Mouse (Mus musculus) myocyte (in vitro differentiated cells): ENCODE results near the gene Olfr574.

Source experiments
- MYOG ChIP-seq, 3 experiments: IDR thresholded peaks; one replicate each; pipeline ENCODE4 v1.6.1; 2011; ENCODE audit warnings: control low read depth in 2 of 3, low read depth in 2 of 3, mild to moderate bottlenecking in 2 of 3; ENCODE audit not compliant: insufficient read length in 2 of 3, control insufficient read depth in 1 of 3, insufficient read depth in 1 of 3
- POLR2A ChIP-seq: IDR thresholded peaks from one replicate; pipeline ENCODE4 v1.6.1; 2011; ENCODE audit warnings: low read depth, mild to moderate bottlenecking, control low read depth, moderate library complexity; ENCODE audit not compliant: insufficient read length
- POLR2AphosphoS2 ChIP-seq: IDR thresholded peaks from one replicate; pipeline ENCODE4 v1.6.1; 2011; ENCODE audit warnings: low read depth, control low read depth; ENCODE audit not compliant: insufficient read length
- TCF12 ChIP-seq: IDR thresholded peaks from one replicate; pipeline ENCODE4 v1.6.1; 2011; ENCODE audit warnings: mild to moderate bottlenecking, control low read depth; ENCODE audit not compliant: poor library complexity, insufficient read depth, severe bottlenecking

GRCm38 (mm10) chr7:102916405-102916804 is 31.9 kb upstream of the Olfr574 start:
- TF ChIP-seq POLR2A = no peak
- TF ChIP-seq POLR2AphosphoS2 = no peak
- no peak for TF ChIP-seq TCF12
- TF ChIP-seq MYOG (IDR thresholded peaks at IDR 0.05; ENCODE audit: control insufficient read depth in 1 of 3, insufficient read depth in 1 of 3, insufficient read length in 2 of 3, low read depth in 2 of 3) = no peak
